Mouse (Mus musculus) hindbrain, postnatal 0 days (tissue): ENCODE measurements around the gene Prickle3. TPM values are rescaled to one million over a fixed set of nuclear protein-coding genes. Genes with fewer than 3 reads are reported as not detected.

Experiments used
- ATAC-seq: fragments of 200-750 bp; cut with Nextera tagmentation; 2 replicates; pipeline ENCODE4 v1.8.0; 2017; ENCODE audit warnings: mild to moderate bottlenecking, moderate TSS enrichment, moderate library complexity
- DNase-seq: peaks from one replicate; pipeline ENCODE4 v3.0.0-alpha.2; 2015; ENCODE audit warnings: low spot score
- H3K27ac ChIP-seq: fragments of 300-500 bp; sonication (generic); 2 replicates; pipeline ENCODE4 v1.5.1; 2014; ENCODE audit warnings: mild to moderate bottlenecking
- H3K27me3 ChIP-seq: fragments of 300-500 bp; sonication (generic); 2 replicates; pipeline ENCODE4 v1.6.1; 2014; ENCODE audit warnings: low read length, mixed read lengths; ENCODE audit not compliant: insufficient read depth
- H3K36me3 ChIP-seq: fragments of 300-500 bp; sonication (generic); 2 replicates; pipeline ENCODE4 v1.6.1; 2014; ENCODE audit warnings: low read length, mixed read lengths; ENCODE audit not compliant: insufficient read depth
- H3K4me1 ChIP-seq: fragments of 300-500 bp; sonication (generic); 2 replicates; pipeline ENCODE4 v1.6.1; 2014; ENCODE audit warnings: antibody characterized with exemption, low read length, mixed read lengths; ENCODE audit not compliant: insufficient read depth
- H3K4me2 ChIP-seq: fragments of 300-500 bp; sonication (generic); 2 replicates; pipeline ENCODE4 v1.6.1; 2014; ENCODE audit warnings: low read depth, mild to moderate bottlenecking, low read length, moderate library complexity, mixed read lengths
- H3K4me3 ChIP-seq: fragments of 300-500 bp; sonication (generic); 2 replicates; pipeline ENCODE4 v1.5.1; 2014; ENCODE audit warnings: low read length
- H3K9ac ChIP-seq: fragments of 300-500 bp; sonication (generic); replicated peaks from 2 replicates; pipeline ENCODE4 v1.6.1; 2014; ENCODE audit warnings: mild to moderate bottlenecking, low read length, moderate library complexity, mixed read lengths
- H3K9me3 ChIP-seq: fragments of 300-500 bp; sonication (generic); 2 replicates; pipeline ENCODE4 v1.6.1; 2016; ENCODE audit warnings: low read length, mixed read lengths
- CTCF ChIP-seq: IDR thresholded peaks from 2 replicates; pipeline ENCODE4 v1.5.1; 2016; ENCODE audit warnings: antibody characterized with exemption, control low read depth, low read depth
- WGBS: fragments of 180-500 bp; shearing (Covaris S2); extraction: QIAGEN DNeasy Blood & Tissue Kit; methylation state at CpG from one replicate; pipeline ENCODE4 v1.1.7; 2014; 5-methylcytosine and 5-hydroxymethylcytosine counted together
- polyA plus RNA-seq: library from polyadenylated mRNA; unstranded; fragments of >200 nt; fragmentation: Nextera tagmentation; extraction: Ambion mirVana; gene quantifications from 2 replicates; pipeline ENCODE4 v1.2.1, GENCODE M21; 2015
- total RNA-seq: library from RNA; depleted of rRNA; stranded (reverse); fragments of >200 nt; gene quantifications from 2 replicates; pipeline ENCODE4 v1.2.3, GENCODE M21; 2014; rRNA removed

The Prickle3 gene
- total RNA-seq, result 1.6 and 1.8 TPM in 2 replicates
- 1.1 and 1.6 TPM in 2 replicates for polyA plus RNA-seq

GRCm38 (mm10) chrX:7657221-7657639, at the start of gene Prickle3:
Prickle3 (plus strand) TSS chrX:7657260.
- Histone ChIP-seq H3K27me3 (no peaks in the 10 kb centered on the region), H3K4me1 (no peaks in the 10 kb centered on the region), H3K9ac (no peak within 1 kb of the TSS), H3K36me3 (no peaks in the 10 kb centered on the region), H3K9me3 (no peaks in the 10 kb centered on the region), H3K4me3 (peak within 1 kb of the TSS; percentile 23), H3K4me2 (peak within 1 kb of the TSS; percentile 47), H3K27ac (no peak within 1 kb of the TSS)
- WGBS, result 22% methylated on average over 26 of the region's 26 CpGs
- ATAC-seq (peak; percentile 57), DNase-seq (peak; percentile 6)
- no peak for TF ChIP-seq CTCF

GRCm38 (mm10) chrX:7610035-7610434, 47.0 kb upstream of the Prickle3 start:
- TF ChIP-seq CTCF, result no peak
- 25% methylated on average over 21 of the region's 21 CpGs for WGBS
- H3K27ac ChIP-seq, result peak overlapping the region; percentile 74
- H3K4me2 ChIP-seq, result peak overlapping the region; percentile 70
- H3K36me3 ChIP-seq, result no peaks in the 10 kb centered on the region
- H3K27me3 ChIP-seq, result no peaks in the 10 kb centered on the region
- peak overlapping the region; percentile 40 for H3K4me3 ChIP-seq
- no peaks in the 10 kb centered on the region for H3K4me1 ChIP-seq
- DNase-seq (peak; percentile 29), ATAC-seq (peak; percentile 54)
- H3K9me3 ChIP-seq, result no peaks in the 10 kb centered on the region
- peak overlapping the region; percentile 43 for H3K9ac ChIP-seq

GRCm38 (mm10) chrX:7610536-7611258, 46.4 kb upstream of the Prickle3 start:
- Histone ChIP-seq H3K36me3 (no peaks in the 10 kb centered on the region), H3K27ac (peak overlapping the region; percentile 74), H3K27me3 (no peaks in the 10 kb centered on the region), H3K4me3 (peak overlapping the region; percentile 40), H3K4me1 (no peaks in the 10 kb centered on the region), H3K9ac (peak overlapping the region; percentile 43), H3K4me2 (peak overlapping the region; percentile 70), H3K9me3 (no peaks in the 10 kb centered on the region)
- ATAC-seq (peak; percentile 78), DNase-seq (peak; percentile 46)
- TF ChIP-seq CTCF, result no peak
- WGBS, result 34% methylated on average over 26 of the region's 26 CpGs

GRCm38 (mm10) chrX:7617889-7618551, 39.0 kb upstream of the Prickle3 start:
- Histone ChIP-seq H3K27ac (no peak overlapping the region), H3K36me3 (no peaks in the 10 kb centered on the region), H3K27me3 (no peaks in the 10 kb centered on the region), H3K9me3 (no peaks in the 10 kb centered on the region), H3K9ac (no peak overlapping the region), H3K4me2 (no peak overlapping the region), H3K4me1 (no peaks in the 10 kb centered on the region), H3K4me3 (no peak overlapping the region)
- 77% methylated on average over 12 of the region's 12 CpGs for WGBS
- no peak for ATAC-seq
- TF ChIP-seq CTCF, result no peak
- no peak for DNase-seq

- TF ChIP-seq CTCF, result no peak
- Histone ChIP-seq H3K27me3 (no peaks in the 10 kb centered on the region), H3K4me3 (no peak overlapping the region), H3K9me3 (no peaks in the 10 kb centered on the region), H3K4me1 (no peaks in the 10 kb centered on the region), H3K9ac (no peak overlapping the region), H3K36me3 (no peaks in the 10 kb centered on the region), H3K4me2 (no peak overlapping the region), H3K27ac (no peak overlapping the region)
- ATAC-seq (no peak), DNase-seq (no peak)
- 87% methylated on average over 6 of the region's 6 CpGs for WGBS
Observed at GRCm38 (mm10) chrX:7632560-7632959, 24.5 kb upstream of the Prickle3 start.

- no peak overlapping the region for H3K4me3 ChIP-seq
- H3K4me1 ChIP-seq, result no peaks in the 10 kb centered on the region
- H3K27ac ChIP-seq, result no peak overlapping the region
- no peaks in the 10 kb centered on the region for H3K36me3 ChIP-seq
- TF ChIP-seq CTCF, result no peak
- H3K9ac ChIP-seq, result no peak overlapping the region
- DNase-seq (no peak), ATAC-seq (no peak)
- no peaks in the 10 kb centered on the region for H3K27me3 ChIP-seq
- H3K4me2 ChIP-seq, result no peak overlapping the region
- H3K9me3 ChIP-seq, result no peaks in the 10 kb centered on the region
- WGBS, result 66% methylated on average over 3 of the region's 3 CpGs
Observed at GRCm38 (mm10) chrX:7635101-7635500, 22.0 kb upstream of the Prickle3 start.
